Mouse (Mus musculus) CD4-positive helper T cell, adult 2 months (primary cell): ENCODE results near the gene Irf9.

Experiments
- DNase-seq: peaks from one replicate; pipeline ENCODE4 v3.0.0-alpha.2; 2012; ENCODE audit warnings: low read depth, missing footprints, low spot score

Gene Irf9

DNA sequence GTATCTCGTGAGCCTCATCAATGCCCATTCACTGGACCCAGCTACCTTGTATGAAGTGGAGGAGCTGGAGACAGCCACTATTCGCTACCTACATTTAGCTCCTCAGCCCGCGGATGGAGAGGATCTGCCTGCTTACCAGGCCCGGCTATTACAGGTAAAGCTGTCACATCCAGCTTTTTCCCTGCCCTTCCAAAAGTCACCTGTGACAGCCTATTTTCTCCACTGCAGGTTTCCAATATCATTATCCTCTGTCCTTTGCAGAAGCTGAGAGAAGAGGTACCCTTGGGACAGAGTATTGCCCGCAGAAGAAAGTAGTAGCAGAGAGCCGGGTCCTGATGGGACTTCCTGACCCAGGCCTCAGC is at the start of gene Irf9:
TSS of gene Irf9 (plus strand) at position 301 of the 362 bp plus-strand sequence.
- peak; percentile 25 for DNase-seq

GRCm38 (mm10) chr14:55554635-55555034 is 48.7 kb upstream of the Irf9 start:
- DNase-seq, result no peak

- no peak for DNase-seq
These were observed 47.6 kb upstream of the Irf9 start for GRCm38 (mm10) chr14:55555788-55556187.

DNA sequence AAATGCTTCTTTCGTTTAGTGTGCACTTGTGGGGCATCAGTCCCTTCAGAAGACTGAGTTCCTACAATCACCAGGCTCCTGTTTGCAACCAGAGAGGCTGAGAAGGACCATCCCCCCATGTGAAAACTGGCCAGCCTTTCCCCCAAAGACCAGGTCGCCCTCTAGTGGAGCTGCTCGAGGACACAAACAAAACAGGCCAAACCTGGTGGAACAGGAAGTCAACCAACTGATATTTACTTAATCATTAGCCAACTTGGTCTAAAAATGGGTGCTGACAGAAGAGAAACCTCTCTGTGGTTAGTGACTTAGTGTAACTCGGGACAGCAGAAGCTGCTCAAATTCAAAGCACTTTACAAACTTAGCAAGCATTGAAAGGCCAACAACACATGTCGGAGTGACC is 46.4 kb upstream of the Irf9 start:
- peak; percentile 77 for DNase-seq

GRCm38 (mm10) chr14:55557587-55557986 is 45.8 kb upstream of the Irf9 start:
- no peak for DNase-seq

DNA sequence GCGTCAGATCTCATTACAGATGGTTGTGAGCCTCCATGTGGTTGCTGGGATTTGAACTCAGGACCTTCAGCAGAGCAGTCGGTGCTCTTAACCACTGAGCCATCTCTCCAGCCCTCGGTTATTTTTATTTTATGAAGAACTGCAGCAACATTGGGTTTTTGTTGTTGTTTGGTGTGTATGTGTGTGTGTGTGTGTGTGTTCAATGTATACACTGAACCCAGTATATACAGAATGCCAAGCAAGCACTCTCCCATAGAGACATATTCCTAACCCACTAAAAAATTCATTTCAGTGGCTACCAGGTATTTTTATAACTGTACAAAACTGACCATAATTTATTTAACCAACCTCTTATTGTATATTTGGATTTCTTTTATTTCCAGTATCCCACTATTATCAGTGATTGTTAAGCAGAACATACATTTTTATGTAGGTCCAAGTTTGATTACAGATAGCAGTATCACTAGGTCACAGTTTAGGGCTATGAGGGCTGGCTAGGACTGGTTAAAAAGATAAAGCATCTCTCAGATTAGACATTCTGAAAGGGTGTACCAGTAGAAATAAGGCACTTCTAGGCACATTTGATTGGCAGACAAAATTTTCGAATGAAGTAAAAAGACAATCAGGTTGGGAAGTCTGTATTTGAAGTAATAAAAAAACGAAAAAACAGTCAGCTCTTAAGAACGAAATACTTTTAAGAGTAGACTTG is 44.5 kb upstream of the Irf9 start:
- DNase-seq, result no peak

GRCm38 (mm10) chr14:55559799-55560201 is 43.6 kb upstream of the Irf9 start, which contains the start of gene Dcaf11:
Dcaf11 (plus strand) TSS chr14:55560006.
- peak; percentile 90 for DNase-seq

GRCm38 (mm10) chr14:55560202-55561073 is 42.9 kb upstream of the Irf9 start, which contains the start of gene A730061H03Rik:
A730061H03Rik (minus strand) TSS chr14:55560406.
- peak; percentile 99 for DNase-seq

DNA sequence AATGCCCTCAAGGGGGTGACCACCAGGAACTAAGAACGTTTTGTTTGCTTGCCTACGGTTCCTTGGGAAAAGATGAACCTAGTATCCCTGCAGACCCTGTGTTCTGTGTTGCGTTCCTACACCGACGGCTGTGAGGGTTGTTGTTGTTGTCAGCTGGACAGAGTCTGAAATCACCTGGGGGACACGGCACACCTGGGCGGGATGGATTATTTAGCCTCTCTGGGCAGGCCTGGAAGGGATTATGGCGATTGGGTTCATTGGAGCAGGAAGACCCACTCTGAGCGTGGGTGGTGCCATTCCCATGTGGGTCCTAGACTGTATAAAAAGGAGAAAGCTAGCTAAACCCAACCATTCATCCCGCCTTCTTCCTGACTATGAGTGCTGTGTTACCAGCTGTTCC is 41.5 kb upstream of the Irf9 start:
- no peak for DNase-seq

DNA sequence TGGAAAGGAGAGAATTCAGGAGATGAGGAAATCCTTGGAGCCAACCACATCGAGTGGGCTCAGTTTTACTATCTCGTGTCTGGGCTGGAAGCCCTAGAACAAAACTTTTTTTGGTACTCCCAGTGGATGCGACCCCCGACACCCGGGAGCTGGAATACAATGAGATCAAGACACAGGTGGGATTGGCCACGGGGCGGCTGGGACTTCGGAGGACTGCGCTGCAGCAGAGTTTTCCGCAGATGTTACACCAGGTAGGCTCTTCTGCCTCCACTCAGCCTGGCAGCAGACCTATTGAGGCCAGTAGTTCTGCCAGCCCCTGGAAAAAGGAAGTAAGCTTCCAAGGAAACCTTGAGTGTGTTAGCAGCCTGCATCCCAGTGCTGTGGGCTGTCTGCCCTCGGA is 40.1 kb upstream of the Irf9 start:
- DNase-seq, result no peak

GRCm38 (mm10) chr14:55565748-55566147 is 37.6 kb upstream of the Irf9 start:
- no peak for DNase-seq

DNA sequence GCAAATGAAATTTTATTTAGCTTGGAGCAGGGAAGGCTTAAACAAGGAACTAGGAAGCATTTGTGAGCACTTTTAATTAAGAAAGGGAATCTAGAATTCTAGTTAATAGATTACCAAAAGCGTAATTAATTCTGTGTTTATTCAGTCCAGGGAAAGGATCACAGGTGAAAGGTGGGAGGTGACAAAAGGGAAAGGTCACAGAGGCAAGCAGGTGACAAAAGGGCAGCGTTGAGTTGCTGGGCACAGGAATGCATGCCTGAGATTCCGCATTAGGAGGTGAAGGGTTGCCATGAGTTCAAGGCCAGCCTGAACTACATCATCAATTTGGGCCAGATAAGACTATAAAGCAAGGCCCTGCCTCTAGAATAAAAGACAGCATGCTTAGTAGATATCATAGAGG is 35.9 kb upstream of the Irf9 start:
- no peak for DNase-seq

- DNase-seq, result no peak
These were observed 32.8 kb upstream of the Irf9 start for GRCm38 (mm10) chr14:55570588-55570987.

- DNase-seq, result no peak
These were observed 31.6 kb upstream of the Irf9 start for GRCm38 (mm10) chr14:55571760-55572159.

DNA sequence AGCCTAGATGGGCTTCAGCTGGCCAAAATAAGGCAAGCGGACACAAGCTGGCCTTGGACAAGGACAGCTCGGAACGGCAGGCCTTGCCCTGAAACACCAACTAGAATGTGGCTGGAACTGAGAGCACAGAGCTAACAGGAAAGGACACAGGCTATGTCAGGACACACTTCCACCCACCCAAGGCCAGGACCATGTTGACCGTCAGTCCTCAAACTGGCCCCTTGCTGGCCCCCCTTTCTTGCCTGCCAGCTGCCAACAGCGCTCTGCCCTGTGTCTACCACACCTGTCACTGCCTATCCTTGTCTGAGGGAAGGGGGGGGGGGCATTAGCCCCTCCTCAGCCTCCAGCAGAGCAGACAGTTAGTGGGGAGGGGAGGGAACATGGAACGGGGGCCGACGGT is 28.1 kb upstream of the Irf9 start, which contains the start of gene Fitm1:
TSS of gene Fitm1 (plus strand) at position 316 of the 400 bp plus-strand sequence.
- DNase-seq, result no peak

DNA sequence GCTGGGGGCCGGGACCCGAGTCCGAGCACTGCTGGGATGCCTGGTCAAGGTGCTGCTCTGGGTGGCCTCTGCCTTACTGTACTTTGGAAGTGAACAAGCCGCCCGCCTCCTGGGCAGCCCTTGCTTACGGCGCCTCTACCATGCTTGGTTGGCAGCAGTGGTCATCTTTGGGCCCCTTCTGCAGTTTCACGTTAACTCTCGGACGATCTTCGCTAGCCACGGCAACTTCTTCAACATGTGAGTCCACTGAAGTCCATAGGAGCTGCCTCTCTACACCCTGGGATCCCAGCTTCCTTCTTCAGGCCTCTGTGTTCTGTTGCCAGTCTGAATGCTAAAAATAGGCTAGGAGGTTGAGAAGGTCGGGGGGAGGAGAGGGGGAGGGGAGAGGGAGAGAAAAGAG is 27.7 kb upstream of the Irf9 start:
- DNase-seq, result no peak

- no peak for DNase-seq
These were observed 27.0 kb upstream of the Irf9 start for GRCm38 (mm10) chr14:55576376-55576775.

DNA sequence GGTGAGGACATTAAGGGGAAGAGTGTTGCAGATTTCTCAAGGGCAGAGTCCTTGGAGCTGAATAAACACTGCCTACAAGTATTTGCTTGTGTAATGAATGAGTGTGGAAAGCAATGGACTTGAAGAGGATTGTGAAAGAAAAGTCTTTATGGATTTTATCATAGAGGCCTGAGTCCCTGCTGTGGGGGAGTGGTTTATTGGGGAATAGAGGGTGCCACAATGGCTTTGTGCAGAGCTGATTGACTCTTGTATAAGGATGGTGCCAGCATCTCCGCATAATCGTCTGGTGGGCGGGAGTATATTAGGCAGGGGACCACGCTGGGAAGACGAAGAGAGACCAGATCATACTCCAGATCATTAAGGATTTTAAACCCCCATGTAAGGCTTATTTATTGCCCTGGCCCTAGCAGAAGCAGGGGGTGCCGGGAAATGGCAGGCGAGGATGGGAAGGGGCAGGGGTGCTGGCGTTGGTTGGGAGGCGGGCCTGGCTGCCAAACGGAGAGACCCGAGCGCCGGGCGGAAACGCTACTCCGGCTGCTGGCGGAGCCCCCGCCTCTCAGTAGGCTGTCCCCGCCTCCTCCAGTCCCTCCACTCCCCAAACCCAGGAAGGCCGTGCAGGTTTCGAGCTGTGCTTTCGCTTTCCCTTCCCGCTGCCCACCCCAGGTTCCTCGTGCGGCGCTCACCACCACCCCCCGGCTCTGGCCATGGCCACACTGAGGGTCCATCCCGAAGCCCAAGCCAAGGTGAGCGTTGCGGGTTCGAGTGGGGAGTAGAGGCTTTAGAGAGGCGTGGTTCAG is 25.3 kb upstream of the Irf9 start, which contains the start of gene Psme1:
TSS of gene Psme1 (plus strand) at position 253 of the 797 bp plus-strand sequence.
- DNase-seq, result peak; percentile 90

DNA sequence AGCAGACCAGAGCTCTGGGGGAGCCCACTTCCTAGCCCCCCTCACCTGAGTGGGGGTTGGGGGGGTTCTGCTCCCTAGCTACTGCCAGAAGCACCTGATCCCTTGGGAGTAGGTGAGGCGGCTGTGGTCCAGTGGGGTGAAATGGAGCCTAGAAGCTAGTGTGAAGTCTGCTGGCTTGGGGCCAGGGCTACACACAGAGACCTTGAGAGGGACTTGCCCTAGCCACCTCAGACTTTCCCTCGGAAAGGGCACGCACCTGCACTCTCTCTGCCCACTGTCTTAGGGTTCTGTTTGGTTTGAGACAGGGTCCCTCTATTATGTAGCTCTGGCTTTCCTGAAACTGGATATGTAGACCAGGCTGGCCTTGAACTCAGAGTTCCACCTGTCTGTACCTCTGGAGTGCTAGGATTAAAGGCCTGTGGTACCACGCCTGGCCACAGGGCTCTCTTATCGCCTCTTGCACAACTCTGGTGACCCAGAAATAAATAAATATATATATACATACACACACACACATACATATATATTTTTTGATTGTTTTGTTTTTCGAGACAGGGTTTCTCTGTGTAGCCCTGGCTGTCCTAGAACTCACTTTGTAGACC is 24.6 kb upstream of the Irf9 start:
- DNase-seq, result peak; percentile 66

GRCm38 (mm10) chr14:55579511-55580496 is 23.6 kb upstream of the Irf9 start:
- DNase-seq, result no peak
